Mouse (Mus musculus): ENCODE results near the gene Wdr92.

Gene Wdr92

DNA sequence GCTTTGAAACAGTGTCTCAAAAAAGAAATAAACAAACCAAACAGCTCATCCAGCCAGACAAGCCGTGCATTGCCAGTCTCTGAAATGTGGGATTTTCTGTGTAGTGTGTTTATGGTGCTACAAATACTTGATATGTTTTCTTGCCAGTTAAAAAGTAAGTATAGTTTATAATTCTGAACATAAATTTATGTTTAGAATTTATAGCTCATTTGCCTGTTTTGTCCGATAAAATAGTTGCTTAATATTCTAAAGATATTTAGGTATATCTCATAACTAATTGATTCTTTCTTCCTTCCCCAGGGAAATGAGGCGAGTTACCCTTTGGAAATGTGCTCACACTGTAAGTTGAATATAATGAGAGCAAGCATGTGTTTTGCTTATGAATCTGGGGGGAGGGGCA lies at the start of gene Wdr92:
Gene Wdr92 (plus strand): TSS at position 301 of the 400 bp plus-strand sequence.
- no peak for DNase-seq (ENCODE audit: low spot score in 2 of 2)

DNA sequence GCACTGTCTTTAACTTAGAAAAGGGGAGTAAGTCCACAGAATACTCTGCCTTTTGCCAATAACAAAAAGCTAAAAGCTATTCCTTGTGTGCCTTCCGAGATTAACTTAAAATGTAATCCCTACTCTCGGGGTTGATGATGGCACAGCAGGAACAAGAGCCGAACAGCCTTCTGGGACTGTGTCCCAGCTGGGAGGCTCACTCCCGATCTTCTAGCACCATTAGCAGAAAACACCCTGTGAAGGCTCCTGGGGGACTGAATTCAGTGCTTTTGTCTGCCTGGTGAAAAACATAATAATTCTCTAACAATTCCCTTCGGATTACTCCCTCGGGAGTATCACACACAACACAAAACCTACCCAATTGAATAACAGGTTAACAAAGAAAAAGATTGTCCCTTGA lies 46.3 kb upstream of the Wdr92 start:
- no peak for DNase-seq (ENCODE audit: low spot score in 2 of 2)

- DNase-seq (ENCODE audit: low spot score in 2 of 2): no peak
These were observed 43.4 kb upstream of the Wdr92 start for GRCm38 (mm10) chr11:17138306-17139033.

DNA sequence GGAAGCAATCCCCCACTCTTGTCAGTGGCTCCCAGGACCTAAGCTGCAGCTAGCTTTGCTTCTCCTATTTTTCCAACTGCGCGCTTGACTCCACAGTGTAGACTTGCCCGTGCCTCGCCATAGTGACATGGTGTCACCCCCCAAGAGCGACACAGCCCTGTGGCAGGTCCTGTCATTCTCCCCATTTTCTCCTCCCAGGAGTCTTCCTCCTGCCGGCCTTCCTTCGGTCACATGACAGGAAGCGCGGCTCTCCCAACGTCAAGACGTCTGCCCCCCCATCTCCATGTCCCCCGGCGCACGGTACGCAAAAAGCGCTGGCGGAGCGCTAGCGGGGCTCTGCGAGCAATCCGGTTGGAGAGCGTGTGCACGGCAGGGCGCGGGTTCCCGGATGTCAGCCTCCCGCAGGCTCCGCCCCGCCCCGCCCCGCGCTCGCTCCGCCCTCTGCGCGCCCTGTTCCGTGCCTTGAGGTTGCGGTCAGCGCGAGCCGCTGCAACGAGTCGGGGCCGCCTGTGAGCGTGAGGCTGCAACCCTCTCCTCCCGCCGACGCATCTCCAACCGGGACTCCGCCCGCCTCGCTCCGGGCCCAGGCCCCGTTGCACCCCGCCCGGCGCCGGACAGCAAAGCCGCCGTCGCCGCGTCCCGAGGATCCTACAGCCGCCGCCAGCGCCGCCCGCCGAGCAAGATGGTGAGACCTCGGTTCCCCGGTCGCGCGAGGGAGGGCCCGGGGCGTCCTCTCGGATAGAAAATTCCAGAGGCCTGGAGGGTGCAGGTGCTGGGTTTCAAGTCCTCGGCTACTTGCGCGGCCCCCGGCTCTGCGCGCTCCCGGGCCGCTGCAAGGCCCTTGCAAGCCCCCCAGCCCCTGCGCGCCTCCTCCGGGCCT lies 22.8 kb upstream of the Wdr92 start, which contains the start of gene Ppp3r1:
Gene Ppp3r1 (plus strand): TSS at position 406 of the 880 bp plus-strand sequence.
- peak; percentile 93 to 97 for DNase-seq (ENCODE audit: low spot score in 2 of 2)

- DNase-seq (ENCODE audit: low spot score in 2 of 2): peak; percentile 56 to 68
These were observed 22.1 kb upstream of the Wdr92 start for GRCm38 (mm10) chr11:17159738-17160241.

DNA sequence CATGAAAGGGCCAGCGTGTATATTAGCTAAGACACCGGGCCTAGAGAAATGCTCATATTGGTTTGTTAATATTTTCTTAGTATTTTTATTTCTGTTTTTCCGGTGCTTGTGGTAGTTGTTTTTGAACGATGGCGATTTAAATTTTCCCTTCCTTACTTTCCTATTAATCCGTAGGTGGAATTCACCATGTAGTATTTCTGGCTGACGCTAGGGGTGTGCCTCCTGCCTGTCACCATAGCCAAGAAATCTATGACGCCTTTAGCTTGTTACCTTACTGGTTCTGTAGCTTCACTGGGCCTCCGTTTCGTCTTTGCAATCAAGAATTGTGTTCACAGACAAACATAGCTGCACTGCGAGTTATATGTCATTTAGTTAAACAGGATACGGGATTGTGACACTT lies 21.7 kb upstream of the Wdr92 start:
- peak; percentile 24 to 68 for DNase-seq (ENCODE audit: low spot score in 2 of 2)

DNA sequence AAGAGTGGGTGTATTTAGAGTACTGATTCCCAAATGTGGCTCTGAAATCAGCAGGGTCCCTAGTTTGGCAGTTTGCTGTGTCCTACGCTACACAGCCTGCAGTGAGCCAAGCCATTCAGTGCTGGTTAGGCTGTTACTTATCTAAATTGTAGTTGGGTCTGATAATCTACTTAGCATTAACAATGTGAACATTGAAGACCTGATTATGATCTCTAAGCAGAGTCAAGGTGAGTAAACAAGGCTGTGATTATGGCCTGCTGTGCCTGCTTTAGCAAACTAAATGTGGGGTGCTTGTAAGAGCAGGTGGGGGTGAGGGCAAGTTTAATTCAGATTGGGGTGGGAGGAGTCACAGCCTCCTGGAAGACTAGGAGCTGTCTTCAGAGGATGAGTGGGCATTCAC lies 18.0 kb upstream of the Wdr92 start:
- DNase-seq (ENCODE audit: low spot score in 2 of 2): no peak

GRCm38 (mm10) chr11:17166627-17167026 lies 15.3 kb upstream of the Wdr92 start:
- peak in 1 of 2 experiments; percentile 29 for DNase-seq (ENCODE audit: low spot score in 2 of 2)

GRCm38 (mm10) chr11:17169262-17169661 lies 12.6 kb upstream of the Wdr92 start:
- DNase-seq (ENCODE audit: low spot score in 2 of 2): no peak

GRCm38 (mm10) chr11:17170938-17171729 lies 10.8 kb upstream of the Wdr92 start:
- no peak for DNase-seq (ENCODE audit: low spot score in 2 of 2)

DNA sequence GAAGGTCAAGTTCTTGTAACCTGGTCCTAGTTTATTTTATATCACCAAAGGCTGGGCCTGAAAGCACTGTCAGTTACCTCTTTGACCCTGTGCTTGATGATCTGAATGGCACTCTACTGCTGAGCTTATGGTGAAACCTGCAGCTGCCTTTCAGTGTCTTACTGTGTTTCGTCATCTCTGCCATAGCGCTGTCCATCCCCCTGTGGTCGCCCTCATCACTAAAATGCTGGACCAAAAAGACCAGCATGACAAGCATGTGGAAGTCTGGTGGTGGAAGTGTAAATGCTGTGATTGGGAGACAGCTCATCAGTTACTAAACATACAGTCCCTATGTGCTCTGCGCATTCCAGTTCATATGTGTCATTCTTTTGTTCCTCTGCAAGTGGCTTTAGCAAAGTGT lies 9.6 kb upstream of the Wdr92 start:
- DNase-seq (ENCODE audit: low spot score in 2 of 2): no peak

DNA sequence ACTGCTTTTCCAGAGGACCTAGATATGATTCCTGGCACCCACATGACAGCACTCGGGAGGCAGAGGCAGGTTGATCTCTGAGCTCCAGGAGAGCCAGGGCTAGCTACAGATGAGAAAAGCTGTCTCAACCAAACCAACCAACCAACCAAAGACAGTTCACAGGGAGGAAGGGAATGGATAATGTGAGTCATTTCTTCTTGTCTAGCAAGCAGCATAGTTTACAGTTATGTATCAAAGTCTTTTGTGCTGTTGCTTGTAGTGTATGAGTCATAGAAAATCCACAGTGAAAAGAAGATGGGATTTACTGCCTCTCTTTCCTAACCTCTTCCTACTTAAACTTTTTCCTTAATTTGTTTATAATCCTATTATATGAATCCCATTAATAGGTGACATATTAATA lies 5.3 kb upstream of the Wdr92 start:
- no peak for DNase-seq (ENCODE audit: low spot score in 2 of 2)

DNA sequence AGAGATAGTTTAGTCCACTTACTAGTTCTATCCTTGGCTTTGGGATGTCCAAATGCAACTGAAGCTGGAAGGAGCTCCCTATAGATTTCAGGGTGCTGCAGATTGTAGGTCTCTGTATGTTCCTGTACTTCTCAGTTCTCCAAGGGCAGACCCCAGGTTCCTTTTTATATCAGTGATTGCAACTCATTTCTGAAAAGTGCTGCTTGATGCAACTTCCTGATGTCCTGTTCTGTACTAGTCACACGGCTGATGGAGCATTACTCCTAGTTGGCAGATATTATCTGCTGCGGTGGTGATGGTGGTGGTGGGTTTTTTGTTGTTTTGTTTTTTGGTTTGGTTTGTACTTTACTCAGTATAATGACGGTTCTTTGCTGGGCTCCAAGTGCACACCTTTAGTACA lies 1.2 kb upstream of the Wdr92 start:
- DNase-seq (ENCODE audit: low spot score in 2 of 2): no peak

DNA sequence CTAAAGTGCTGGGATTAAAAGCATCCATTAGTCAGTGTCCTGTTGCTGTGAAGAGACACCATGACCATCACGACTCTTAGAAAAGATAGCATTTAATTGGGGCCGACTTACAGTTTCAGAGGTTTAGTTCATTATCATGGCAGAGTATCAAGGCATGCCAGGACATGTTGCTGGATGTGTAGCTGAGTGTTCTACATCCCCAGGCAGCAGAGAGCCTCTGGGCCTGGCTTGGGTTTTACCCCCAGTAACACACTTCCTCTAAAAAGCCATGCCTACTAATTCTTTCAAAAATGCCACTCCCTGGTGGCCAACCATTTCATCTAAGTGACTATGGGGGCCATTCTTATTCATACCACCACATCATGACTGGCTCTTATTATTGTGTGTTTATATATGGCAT lies 1.3 kb downstream of the Wdr92 start:
- no peak for DNase-seq (ENCODE audit: low spot score in 2 of 2)

GRCm38 (mm10) chr11:17187649-17188048 lies 5.7 kb downstream of the Wdr92 start:
- no peak for DNase-seq (ENCODE audit: low spot score in 2 of 2)

- DNase-seq (ENCODE audit: low spot score in 2 of 2): no peak
These were observed 6.9 kb downstream of the Wdr92 start for GRCm38 (mm10) chr11:17188786-17189185.

DNA sequence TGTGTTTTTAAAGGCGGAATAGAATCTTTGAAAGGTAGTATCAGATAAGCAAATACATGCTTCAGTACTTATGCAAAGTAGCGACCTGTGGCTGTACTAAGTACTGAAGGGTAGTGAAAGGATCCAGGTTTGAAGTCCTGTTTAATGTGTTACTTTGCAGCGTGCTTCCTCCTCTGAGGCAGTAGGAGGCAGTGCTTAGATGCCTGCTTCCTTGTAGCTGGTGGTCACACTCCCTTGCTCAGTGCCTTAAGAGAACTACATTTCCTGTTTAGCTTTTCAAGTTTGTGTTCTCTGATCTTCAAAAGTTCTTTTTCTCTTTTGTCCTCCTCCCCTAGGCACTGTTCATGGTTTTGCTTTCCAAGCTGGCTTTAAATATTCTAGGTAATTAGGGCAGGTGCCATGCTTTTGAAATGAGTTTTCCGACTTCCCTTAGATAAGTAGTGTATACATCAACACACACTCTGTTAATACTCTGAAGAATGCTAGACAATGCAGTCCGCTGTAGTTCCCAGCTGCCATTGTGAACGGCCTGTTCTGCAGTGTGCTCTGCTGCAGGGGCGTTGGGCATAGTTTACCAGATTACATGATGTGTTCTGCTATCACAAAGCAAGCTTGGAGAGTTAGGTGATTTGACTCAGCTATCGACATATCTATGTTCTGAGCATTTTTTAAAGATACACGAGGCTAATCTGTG lies 10.4 kb downstream of the Wdr92 start:
- DNase-seq (ENCODE audit: low spot score in 2 of 2): no peak

DNA sequence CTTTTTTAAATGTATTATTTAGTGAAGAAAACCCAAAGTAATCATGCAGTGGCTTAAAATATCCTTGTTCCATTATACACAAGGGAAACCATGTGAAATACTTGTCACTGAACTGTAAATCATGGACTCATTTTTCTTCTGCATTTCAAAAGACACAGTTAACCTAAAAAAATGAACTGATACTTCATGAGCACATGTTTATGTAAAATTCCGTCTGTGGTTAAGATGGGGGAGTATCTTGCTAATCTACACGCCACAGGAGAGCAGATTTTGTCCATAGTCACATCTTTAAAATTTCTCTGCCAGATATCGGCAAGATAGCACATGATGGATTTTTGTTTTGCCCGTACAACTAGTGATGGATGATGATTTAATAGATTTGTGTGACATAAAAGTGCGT lies 17.3 kb downstream of the Wdr92 start:
- no peak for DNase-seq (ENCODE audit: low spot score in 2 of 2)

- no peak for DNase-seq (ENCODE audit: low spot score in 2 of 2)
These were observed 18.1 kb downstream of the Wdr92 start for GRCm38 (mm10) chr11:17199840-17200501.

- no peak for DNase-seq (ENCODE audit: low spot score in 2 of 2)
These were observed 19.0 kb downstream of the Wdr92 start for GRCm38 (mm10) chr11:17200936-17201335.

GRCm38 (mm10) chr11:17202481-17202880 lies 20.6 kb downstream of the Wdr92 start:
- DNase-seq (ENCODE audit: low spot score in 2 of 2): no peak

Data from spleen, postnatal 10 days (tissue).